Mouse (Mus musculus): Measurements from ENCODE around the gene Akna. TPM values are rescaled to one million over a fixed set of nuclear protein-coding genes. Genes with fewer than 3 reads are reported as not detected.

Gene Akna
- polyA plus RNA-seq (2012; rRNA removed), result 2.7 and 3.1 TPM in 2 replicates

DNA sequence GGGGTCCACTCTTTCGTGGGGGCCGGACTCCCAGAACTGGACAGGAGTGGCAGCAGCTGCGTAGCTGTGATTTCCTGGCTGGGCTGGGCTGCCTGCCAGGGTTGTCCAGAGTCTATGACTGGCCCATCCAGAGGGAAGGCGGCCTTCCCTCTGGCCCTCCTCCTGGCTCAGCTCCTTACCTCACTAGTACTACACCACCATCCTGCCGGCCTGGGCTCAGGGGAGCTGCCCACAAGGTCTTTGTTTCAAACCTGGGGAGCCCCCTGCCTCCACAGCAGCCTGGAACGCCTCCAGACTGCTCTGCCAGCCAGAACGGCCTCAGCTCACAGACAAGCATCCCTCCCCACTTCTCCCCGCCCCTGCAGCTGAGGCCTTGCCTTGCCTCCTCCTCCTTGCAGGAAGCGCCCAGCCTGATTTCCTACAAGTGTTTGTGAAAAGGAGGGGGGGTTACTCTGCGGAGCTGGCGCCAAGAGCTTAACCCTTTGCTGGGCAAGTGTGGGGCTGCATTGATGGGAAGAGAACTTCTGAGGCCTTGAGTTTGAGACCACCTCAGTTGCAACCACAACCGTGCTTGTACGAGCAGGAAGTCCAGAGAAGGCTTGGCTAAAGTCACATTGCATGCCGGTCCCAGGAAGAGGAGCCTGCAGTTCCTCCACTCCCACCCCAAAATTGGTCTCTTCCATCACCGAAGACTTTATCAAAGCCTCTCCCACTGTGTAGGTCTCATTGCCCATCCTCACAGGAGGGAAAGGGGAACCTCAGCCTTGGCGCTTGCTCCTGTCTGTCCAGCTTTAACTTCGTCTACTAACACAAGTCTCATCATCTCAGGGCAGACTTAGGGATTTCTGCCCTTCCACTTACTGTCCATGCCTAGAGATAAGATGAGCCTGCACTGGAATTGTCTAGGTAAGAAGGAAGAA lies at the start of gene Akna:
TSS of gene Akna (minus strand) at position 315 of the 920 bp plus-strand sequence.
- peak; percentile 33 to 68 for DNase-seq (ENCODE audit: extremely low spot score in 1 of 2, low spot score in 1 of 2)

DNA sequence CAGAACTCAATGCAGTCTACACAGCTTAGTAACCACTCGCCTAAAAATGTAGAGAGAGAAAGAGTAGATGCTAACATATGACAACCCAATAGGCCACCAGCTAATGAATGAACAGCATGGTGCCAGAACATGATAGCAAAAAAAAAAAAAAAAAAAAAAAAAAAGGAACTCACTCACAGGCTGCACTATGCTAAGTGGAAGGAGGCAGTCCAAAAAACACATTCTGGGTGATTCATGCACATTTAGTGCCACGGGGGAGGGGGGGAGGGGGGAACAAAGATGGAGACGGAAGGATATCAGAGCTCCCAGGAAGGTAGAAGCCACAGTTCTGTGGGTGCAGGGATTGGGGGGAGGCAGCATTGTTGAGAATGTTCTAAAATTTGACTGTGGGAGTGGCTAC lies 49.4 kb upstream of the Akna start:
- no peak for DNase-seq (ENCODE audit: extremely low spot score in 1 of 2, low spot score in 1 of 2)

DNA sequence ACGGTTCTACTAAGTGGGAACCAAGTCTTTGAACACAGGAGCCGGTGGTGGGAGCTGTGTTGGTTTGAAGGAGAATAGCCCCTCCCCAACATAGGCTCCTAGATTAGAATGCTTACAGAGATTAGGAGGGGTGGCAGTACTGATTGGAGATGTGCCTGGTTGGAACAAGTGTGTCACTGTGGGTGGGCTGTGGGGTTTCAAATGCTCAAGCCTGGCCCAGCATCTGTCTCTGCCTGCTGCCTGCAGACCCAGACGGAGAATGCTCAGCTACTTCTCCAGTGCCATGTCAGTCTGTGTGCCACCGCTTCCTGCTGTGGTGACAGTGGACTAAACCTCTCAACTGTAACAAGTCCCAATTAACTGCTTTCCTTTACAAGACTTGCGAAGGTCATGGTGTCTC lies 47.4 kb upstream of the Akna start:
- no peak for DNase-seq (ENCODE audit: extremely low spot score in 1 of 2, low spot score in 1 of 2)

DNA sequence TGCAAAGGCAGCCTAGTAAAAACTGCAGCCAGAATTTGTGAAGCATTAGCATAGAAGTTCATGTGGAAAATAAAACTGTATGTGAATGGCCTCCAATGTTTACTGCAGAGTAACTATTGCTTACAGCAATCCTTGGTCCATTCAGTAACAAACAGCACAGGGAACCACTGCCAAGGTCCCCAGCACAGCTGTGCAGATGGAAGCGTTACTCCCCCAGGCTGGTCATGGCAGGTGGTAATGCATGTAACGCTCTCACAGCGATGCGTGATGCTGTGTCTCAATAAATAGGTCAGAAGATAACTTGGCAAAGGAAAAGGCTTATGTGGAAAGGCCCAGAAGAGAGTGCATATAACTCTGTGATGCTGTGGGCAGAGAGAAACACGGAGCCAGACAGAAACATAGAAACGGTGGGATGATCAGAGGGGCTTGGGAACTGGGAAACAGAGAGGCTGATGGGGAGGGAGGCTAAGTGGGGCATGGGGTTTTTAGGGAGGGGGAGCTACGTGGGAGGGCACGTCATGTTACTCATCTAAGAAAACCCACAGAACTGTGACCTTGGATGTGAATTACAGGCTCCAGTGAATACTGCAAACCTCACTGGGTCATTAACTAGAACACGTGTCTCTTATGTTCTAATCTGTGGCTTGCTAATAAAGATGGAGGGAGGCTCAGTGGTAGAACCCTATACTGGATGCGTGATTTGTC lies 41.4 kb upstream of the Akna start:
- DNase-seq (ENCODE audit: extremely low spot score in 1 of 2, low spot score in 1 of 2), result no peak

DNA sequence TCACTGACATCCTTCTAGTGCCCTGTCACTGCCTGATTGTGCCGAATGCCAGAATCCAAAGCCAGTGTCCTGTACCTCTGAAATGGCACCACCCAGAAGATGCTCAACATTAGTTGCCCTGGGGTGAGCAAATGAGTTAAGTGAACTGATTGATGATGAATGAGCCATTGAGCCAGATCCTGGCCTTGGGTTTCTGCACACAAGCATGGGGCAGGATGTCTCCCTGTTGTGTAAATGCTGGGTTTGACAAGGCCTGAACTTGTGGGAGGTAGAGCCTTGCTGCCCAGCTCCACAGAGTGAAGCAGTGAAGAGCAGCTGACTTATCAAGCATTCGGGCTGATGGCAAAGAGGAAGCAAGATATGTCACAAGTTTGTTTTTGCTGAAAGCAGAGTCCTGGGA lies 39.9 kb upstream of the Akna start:
- no peak for DNase-seq (ENCODE audit: extremely low spot score in 1 of 2, low spot score in 1 of 2)

DNA sequence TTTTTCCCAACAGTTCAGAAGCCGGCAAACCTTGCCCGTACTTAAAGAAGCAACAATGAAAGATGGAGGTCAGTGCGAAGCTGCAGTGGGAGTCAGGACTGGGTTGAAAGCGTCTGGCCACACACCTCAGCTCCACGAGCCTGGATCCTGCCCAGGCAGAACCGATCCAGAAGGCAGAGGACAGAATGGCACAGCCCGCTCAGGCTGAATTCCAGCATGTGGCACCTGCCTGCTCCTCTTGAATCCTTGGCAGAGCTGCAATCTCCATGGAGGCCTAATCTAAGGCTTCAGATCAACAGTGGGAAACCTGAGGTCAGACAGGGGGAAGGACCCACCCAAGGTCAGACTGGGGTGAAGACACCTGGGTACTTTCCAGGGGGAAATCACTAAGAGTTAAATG lies 38.5 kb upstream of the Akna start:
- DNase-seq (ENCODE audit: extremely low spot score in 1 of 2, low spot score in 1 of 2), result no peak

DNA sequence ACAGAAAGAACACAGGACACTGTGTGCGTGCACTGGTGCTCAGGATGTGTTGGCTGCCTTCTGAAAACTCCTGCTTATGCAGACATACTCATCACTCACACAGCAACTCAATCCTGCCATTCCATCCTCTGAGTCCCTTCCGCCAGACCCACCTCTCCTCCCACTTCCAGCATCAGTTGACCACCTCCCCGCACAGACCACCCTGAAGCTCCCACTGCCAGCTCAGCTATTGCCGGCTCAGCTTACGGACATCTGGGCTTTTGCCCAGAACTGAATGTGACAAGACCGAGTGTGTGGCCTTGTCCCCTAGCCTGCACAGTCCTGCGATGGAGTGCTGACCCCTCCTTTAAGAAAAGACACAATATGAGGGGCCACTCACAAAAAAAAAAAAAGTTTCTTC lies 37.1 kb upstream of the Akna start:
- no peak for DNase-seq (ENCODE audit: extremely low spot score in 1 of 2, low spot score in 1 of 2)

DNA sequence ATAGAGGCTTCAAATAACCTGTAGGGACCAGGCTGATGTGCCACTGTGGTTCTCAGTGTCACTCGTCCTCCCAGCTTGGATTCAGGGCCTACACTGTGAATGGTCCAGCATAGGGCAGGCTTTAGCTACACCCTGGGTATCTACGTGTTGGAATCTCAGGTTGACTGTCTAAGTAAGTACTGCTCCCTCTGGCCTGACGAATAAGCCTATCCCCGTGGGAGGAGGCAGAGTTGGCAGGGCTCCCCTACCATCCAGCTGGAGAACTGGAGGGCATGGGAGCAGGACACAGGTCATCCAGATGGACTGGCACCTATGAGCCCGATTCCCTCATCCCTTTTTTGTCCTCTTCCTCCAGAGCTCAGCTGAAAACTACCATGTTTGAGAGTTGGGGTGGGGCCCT lies 34.8 kb upstream of the Akna start:
- DNase-seq (ENCODE audit: extremely low spot score in 1 of 2, low spot score in 1 of 2), result no peak

DNA sequence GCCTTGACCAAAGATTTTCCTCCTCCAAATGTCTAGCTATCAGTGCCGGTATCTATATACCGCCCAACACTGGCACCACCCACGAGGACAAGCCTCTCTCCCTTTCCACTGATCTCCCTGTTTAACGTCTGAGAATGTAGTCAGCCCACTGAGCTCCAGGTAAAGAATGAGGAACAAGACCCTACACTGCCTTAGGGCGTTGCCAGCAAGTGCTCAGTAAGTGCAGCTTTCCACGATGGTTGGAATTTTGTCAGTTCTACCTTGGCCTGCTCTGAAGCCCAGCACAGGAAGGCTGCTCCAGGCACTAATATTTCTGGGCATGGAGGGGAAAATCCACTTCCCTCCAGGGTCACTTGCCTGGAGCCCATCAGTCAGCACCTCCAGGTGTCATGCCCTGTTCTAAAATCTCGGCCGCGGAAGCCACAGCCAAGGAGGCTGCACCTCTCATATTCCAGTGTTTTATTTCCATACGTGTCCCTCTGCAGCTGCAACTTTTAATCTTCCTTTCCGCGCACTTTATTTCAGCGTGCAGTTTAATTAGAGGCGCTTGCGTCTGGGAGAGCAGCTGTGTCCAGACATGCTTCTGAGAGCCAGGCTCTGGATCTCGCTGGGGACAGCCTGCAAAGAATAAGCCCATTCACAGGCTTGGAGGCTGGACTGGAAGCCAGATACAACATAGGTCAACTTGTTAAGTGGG lies 34.1 kb upstream of the Akna start:
- no peak for DNase-seq (ENCODE audit: extremely low spot score in 1 of 2, low spot score in 1 of 2)

DNA sequence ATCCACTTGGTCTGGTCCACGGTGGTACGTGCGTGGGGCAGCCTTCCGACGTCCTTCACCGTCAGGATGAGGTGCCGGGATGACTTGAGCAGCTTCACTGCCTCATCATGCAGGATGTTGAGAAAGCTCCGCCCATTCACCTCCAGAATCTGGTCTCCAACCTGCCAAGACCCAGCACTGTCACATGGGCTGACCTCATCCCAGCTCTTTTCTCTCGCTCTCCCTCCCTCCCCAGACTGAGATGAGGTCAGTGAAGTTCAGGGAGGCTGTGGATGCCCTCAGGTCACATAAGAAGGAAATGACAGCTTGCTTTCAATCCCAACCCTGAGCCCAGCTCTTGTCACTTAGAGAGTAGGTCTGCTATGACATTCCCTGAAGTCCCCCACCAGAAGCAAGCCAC lies 32.2 kb upstream of the Akna start:
- DNase-seq (ENCODE audit: extremely low spot score in 1 of 2, low spot score in 1 of 2), result no peak

DNA sequence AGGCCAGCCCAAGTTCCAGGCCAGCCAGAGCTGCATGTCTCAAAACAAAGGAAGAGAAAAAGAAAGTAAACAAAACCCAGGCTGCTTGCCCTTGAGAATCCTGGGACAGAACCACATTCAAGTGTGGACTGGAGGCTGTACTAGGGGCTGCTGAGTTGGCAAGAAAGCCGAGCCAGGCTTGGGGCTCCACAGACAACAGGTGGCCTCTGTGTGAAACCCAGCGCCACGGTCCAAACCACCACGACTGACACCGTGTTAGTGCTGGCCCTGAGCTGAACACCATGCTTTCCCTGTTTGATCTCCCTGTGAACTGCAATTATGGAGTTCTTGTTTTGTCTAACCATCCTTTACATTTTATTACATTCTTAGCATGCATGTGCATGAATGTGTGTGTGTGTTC lies 27.9 kb upstream of the Akna start:
- DNase-seq (ENCODE audit: extremely low spot score in 1 of 2, low spot score in 1 of 2), result no peak

DNA sequence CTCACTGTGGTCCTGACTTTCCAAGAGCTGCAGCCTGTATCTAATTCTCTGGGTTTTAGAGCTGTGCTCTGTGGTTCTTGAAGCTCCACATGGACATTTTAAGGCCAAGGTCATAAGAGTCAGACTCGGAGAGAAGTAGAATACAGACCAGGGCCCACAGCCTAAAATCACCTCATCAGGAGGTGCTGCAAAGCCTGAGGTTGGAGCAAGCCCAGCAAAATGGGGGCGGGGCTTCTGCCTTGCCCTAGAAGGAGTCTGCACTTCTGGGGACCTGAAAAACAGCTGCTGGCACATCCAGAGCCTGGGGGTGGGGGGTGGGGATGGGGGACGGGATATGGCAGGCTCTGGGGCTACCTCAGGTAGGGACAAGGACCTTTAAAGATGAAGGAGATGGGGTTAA lies 27.2 kb upstream of the Akna start:
- DNase-seq (ENCODE audit: extremely low spot score in 1 of 2, low spot score in 1 of 2), result no peak

DNA sequence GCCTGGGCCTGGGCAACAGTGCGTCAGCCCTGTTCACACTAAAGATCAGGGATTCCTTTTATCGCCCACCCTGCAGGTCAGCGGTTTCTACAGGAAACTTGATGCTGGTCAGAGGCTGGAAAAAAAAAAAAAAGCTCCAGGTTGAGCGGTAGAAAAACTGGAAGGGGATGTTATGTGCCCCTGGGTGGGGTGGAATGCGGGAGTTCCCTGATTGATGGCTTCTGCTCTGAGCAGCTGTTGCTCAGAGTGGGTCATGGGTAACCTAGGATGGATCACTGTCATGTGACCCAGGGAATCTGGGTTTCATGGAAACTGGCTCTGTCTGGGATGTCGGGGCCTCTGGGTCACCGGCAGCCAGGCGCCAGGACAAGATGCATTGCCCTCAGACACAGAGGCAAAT lies 23.2 kb upstream of the Akna start:
- DNase-seq (ENCODE audit: extremely low spot score in 1 of 2, low spot score in 1 of 2), result no peak

DNA sequence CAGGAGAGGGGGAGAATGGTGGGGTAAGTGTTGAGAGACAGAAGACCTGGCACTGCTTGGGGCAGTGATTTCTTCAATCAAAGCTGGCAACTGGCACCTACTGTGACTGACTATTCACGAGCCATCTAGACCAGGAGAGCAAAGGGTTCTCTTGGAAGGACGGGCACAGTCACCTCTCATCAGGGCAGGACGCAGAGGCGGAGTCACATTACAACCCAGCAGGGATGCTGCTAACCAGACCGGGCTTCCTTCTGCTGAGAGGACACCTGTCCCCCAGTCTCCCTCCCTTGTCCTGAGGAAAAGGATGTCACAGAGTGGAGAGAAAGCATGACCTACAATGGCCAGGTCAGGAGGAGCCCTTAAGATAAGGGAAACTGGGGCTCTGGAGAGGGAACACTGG lies 20.7 kb upstream of the Akna start:
- DNase-seq (ENCODE audit: extremely low spot score in 1 of 2, low spot score in 1 of 2), result no peak

DNA sequence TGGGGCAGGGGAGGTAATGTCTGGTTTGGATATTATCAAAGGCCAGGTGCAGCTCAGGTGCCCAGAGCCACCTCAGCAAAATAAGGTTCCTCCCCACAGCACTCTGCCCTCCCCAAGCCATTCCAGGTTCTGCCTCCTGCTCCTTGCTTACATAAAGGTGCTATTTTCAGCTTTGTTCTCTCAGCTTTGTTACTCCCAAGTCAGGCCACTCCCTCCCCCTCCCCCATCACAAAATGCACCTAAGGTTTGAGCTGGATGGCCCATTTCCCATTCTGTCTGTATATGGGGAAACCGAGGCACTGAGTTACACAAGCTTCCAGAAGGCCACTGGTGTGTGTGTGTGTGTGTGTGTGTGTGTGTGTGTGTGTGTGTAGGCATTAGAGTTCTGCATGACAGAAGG lies 20.1 kb upstream of the Akna start:
- DNase-seq (ENCODE audit: extremely low spot score in 1 of 2, low spot score in 1 of 2), result no peak

DNA sequence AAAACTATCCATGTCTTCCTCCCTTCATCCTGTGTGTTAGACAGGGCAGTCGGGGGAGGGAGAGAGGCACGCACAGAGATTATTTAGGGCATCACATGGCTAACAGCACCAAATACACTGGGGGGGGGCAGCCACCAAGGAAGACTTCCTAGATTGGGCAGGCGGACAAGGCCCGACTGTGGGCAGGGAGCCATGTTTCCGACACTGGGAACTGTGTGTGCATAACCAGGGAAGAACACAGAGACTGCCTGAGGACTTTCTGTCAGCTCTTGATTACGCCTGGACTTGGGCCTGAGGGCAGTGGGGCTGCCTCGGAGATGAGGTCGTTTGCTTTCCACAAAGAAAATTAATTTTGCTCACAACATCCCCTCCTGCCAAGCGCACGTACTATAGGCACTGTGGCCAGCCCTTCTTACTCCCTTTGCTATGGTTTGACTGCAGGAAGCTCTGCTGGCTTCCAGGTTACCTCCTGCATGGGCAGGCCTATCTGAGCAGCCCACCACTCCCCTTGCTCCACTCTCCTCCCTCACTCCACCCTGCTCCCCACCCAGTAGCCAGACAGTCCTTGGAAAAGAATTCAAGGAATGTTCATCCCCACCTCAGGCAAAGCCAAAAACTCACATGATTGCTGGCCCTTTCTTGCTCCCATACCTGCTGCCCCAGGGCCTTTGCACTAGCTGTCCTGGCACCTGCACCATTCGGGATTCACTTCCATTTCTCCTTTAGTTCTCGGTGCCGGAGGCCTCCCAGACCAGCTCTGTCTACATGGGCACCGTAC lies 17.2 kb upstream of the Akna start:
- DNase-seq (ENCODE audit: extremely low spot score in 1 of 2, low spot score in 1 of 2), result no peak

DNA sequence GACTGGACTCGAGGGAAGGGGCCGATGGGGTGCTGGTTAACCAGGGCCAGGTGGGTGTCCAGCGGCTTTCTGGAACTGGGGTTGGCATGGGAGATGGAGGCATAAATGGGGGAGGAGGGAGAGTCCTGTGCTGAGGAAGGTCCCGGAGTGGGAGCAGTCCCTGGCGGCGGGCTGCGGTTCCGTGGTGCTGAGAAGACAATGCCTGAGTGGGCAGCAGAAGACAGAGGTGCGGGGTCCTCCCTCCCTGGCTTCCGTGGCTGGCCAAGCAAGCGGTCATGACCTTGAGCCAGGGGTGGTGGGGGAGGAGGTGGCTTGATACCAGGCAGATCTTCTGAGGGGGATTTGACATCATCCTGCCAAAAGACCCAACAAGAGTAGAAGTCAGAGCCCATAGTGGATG lies 15.1 kb upstream of the Akna start:
- DNase-seq (ENCODE audit: extremely low spot score in 1 of 2, low spot score in 1 of 2), result no peak

DNA sequence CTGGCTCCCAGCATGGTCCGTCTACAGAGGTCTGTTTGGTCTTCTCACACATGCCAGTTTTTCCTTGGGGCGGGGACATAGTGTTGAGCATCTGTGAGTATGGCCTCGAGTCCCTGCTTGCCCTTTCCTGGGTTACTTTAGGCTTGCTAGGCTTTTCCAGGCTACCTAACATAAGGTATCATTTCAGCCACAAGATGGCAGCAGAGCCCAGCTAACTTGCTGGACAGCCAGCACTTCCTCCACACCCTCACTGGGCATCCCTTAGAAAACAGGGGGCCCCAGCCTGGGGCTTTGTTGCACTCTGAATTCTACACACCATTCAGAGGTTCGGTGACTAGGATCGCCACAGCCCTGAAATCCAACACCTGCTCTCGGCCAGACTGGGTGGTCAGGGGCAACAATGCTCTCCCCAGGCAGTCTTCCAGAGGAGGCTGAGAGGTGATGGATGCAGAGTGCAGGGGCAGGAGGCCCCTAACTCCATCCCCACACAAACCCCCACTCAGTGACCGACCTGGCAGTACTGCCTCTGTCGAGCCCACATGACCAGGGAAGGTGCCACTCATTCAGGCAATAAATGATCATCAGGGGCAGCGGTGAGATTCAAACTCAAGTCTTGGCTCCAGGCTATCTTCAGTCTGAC lies 14.3 kb upstream of the Akna start:
- peak; percentile 41 to 95 for DNase-seq (ENCODE audit: extremely low spot score in 1 of 2, low spot score in 1 of 2)

DNA sequence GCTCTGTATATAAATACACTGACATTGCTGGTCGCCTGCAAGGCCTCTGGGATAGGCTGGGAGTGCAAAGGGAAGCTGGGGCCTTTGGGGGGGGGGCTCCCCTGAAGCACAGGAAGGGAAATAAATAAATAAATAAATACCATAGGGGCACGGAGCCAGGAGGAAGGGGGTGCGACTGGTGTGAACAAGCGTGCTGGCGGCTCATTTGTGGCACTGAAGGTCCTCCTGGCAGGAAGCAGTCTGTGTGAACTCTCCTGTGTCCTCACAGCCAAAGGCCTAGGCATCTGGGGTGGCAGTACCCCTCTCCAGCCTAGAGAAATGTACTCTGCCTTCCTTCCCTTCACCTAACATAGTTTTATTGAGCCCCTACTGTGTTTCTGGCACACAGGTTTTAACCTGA lies 11.8 kb upstream of the Akna start:
- DNase-seq (ENCODE audit: extremely low spot score in 1 of 2, low spot score in 1 of 2), result no peak

DNA sequence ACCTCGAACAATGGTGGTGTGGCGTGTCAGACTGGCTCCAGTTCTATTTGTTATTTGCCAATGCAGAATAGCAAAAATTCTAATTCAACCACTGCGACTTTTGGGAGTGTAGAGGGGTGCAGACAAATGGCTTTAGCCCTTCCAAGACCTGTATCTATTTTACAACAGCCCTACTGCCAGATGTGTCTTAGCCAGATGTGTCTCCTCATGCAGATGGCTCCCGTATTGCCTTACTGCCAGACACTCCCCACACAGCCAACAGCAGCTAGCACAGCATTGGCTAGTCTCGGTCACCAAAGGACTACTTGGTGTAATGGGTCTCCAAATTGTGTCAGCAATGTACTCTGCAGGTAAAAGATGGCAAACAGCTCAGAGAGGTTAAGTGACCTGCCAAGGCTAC lies 8.1 kb upstream of the Akna start:
- no peak for DNase-seq (ENCODE audit: extremely low spot score in 1 of 2, low spot score in 1 of 2)

All from frontal cortex, adult 2 months (tissue).